Mouse (Mus musculus): Measurements from ENCODE around the gene Rpap1.

Gene Rpap1

GRCm38 (mm10) chr2:119787206-119787883, at the start of gene Rpap1:
Gene Rpap1 (minus strand): TSS chr2:119787537.
- peak; percentile 64 to 81 for DNase-seq

- no peak for DNase-seq
These were observed 46.9 kb upstream of the Rpap1 start for GRCm38 (mm10) chr2:119834231-119834630.

GRCm38 (mm10) chr2:119830579-119830978, 43.2 kb upstream of the Rpap1 start:
- DNase-seq = no peak

- no peak for DNase-seq
These were observed 33.8 kb upstream of the Rpap1 start for GRCm38 (mm10) chr2:119821136-119821535.

- no peak for DNase-seq
These were observed 31.4 kb upstream of the Rpap1 start for GRCm38 (mm10) chr2:119818668-119819272.

- no peak for DNase-seq
These were observed 29.7 kb upstream of the Rpap1 start for GRCm38 (mm10) chr2:119817047-119817446.

- no peak for DNase-seq
These were observed 29.3 kb upstream of the Rpap1 start for GRCm38 (mm10) chr2:119816611-119817010.

GRCm38 (mm10) chr2:119814376-119814933, 27.1 kb upstream of the Rpap1 start:
- no peak for DNase-seq

GRCm38 (mm10) chr2:119811490-119812146, 24.3 kb upstream of the Rpap1 start:
- DNase-seq = no peak

GRCm38 (mm10) chr2:119810890-119811289, 23.6 kb upstream of the Rpap1 start:
- no peak for DNase-seq

- DNase-seq = no peak
These were observed 21.5 kb upstream of the Rpap1 start for GRCm38 (mm10) chr2:119808881-119809280.

GRCm38 (mm10) chr2:119808438-119808837, 21.1 kb upstream of the Rpap1 start:
- DNase-seq = no peak

- no peak for DNase-seq
These were observed 18.2 kb upstream of the Rpap1 start for GRCm38 (mm10) chr2:119805536-119805935.

GRCm38 (mm10) chr2:119804776-119805175, 17.4 kb upstream of the Rpap1 start:
- no peak for DNase-seq

- DNase-seq = no peak
These were observed 16.9 kb upstream of the Rpap1 start for GRCm38 (mm10) chr2:119804275-119804628.

GRCm38 (mm10) chr2:119803618-119804274, 16.4 kb upstream of the Rpap1 start:
- no peak for DNase-seq

- no peak for DNase-seq
These were observed 15.7 kb upstream of the Rpap1 start for GRCm38 (mm10) chr2:119802767-119803617.

- DNase-seq = no peak
These were observed 13.8 kb upstream of the Rpap1 start for GRCm38 (mm10) chr2:119800876-119801846.

GRCm38 (mm10) chr2:119799961-119800550, 12.7 kb upstream of the Rpap1 start:
- peak in 1 of 2 experiments; percentile 19 for DNase-seq

- DNase-seq = peak in 1 of 2 experiments; percentile 41
These were observed 12.0 kb upstream of the Rpap1 start for GRCm38 (mm10) chr2:119799181-119799960.

Measured in spleen, adult 18-20 months (tissue).